Mouse (Mus musculus): ENCODE measurements around the gene Pnma5. TPM values are rescaled to one million over a fixed set of nuclear protein-coding genes. Genes with fewer than 3 reads are reported as not detected.

Gene Pnma5
- total RNA-seq (2023): 1 to 10 TPM; 2.1 to 2.7 TPM

DNA sequence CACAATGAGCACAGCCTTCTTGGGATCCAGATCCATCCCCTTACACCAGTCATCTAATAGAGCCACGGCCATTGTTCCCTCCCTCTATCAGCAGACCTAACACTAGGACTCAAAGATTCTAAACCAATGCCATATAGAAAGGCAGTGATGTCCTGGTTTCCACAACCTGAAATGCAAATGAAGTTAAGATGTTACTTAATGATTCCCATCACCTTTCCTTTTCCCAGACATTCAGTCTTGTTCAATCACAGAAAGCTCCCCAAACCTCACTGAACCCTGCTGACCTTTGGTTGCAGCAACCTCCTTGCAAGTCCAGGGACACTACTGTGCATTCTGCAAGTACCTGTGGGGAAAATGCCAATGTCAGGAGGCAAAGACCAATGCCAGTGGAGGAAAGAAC is at the start of gene Pnma5:
Pnma5 (minus strand) TSS at position 101 of the 400 bp plus-strand sequence.

GRCm38 (mm10) chrX:73082267-73083055 is 45.6 kb upstream of the Pnma5 start, which contains the start of gene Xlr4a:
TSS of gene Xlr4a (minus strand) at chrX:73082478.

GRCm38 (mm10) chrX:73064415-73064793 is 27.5 kb upstream of the Pnma5 start, which contains the start of gene Pnma3:
TSS of gene Pnma3 (plus strand) at chrX:73064787.

DNA sequence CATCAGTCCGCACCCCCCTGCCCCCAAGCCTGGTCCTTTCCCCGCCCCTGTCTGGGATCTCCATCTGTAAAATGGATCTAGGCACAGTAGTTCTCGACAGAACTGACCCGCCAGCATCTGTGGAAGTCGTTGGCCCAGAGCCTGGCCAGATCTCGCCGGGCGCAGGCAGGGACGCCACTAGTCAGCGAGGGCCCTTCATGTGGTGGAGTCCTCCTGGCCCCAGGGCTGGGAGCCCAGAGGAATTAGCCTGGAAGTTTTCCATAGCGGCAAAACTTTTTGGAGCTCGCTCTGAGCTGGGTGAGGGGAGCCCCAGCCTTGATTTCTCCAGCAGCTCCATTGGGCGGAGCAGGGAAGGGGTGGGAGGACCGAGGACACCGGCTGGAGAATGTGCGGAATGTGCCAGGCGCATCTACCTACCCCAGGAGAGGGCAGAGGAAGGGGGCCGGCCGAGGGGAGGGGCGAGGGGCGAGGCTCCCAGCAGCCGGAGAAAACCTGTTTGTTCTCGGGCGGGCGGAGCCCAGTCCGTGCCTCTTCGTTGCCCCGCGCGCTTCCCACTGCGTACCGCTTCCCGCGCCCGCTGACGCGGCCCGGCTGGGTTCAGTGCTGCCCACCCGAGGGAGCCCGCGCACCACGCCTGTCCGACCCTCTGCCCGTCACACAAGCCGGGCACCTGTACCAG is 49.9 kb downstream of the Pnma5 start, which contains the start of gene Zfp185:
Zfp185 (plus strand) TSS at position 499 of the 679 bp plus-strand sequence.

Other genes with a start within 250 kb of the Pnma5 start
- gene Gabrq, start 211.9 kb downstream of the Pnma5 start, total RNA-seq (2023): not detected
- 10 to 100 TPM; 39.0 to 41.0 TPM for gene Cetn2, start 118.7 kb downstream of the Pnma5 start, total RNA-seq (2023)
- 10 to 100 TPM; 13.8 to 15.8 TPM for gene Nsdhl, start 118.5 kb downstream of the Pnma5 start, total RNA-seq (2023)
- gene Zfp185, start 49.8 kb downstream of the Pnma5 start, total RNA-seq (2023): under 1 TPM in 1 of 2 experiments, not detected in 1; 0.35 TPM
- gene Pnma3, start 27.7 kb upstream of the Pnma5 start, total RNA-seq (2023): not detected
- gene Xlr4a, start 45.4 kb upstream of the Pnma5 start, total RNA-seq (2023): 10 to 100 TPM; 53.0 to 54.4 TPM
- gene Xlr3a, start 60.0 kb upstream of the Pnma5 start, total RNA-seq (2023): 1 to 10 TPM in 1 of 2 experiments, not detected in 1; 1.1 TPM
- not detected for gene Gm14685, start 79.9 kb upstream of the Pnma5 start, total RNA-seq (2023)
- not detected for gene Xlr5b, start 111.7 kb upstream of the Pnma5 start, total RNA-seq (2023)
- gene DXBay18, start 112.3 kb upstream of the Pnma5 start, total RNA-seq (2023): under 1 TPM in 1 of 2 experiments, not detected in 1; 0.74 TPM
- not detected for gene Spin2d, start 139.9 kb upstream of the Pnma5 start, total RNA-seq (2023)
- 10 to 100 TPM; 11.0 to 16.1 TPM for gene Xlr3b, start 155.1 kb upstream of the Pnma5 start, total RNA-seq (2023)
- gene Xlr4b, start 177.2 kb upstream of the Pnma5 start, total RNA-seq (2023): 100 to 1,000 TPM; 100 to 102 TPM
- 10 to 100 TPM; 16.0 to 17.0 TPM for gene F8a, start 191.2 kb upstream of the Pnma5 start, total RNA-seq (2023)
- gene Xlr4c, start 206.0 kb upstream of the Pnma5 start, total RNA-seq (2023): 10 to 100 TPM; 51.9 to 63.0 TPM
- not detected for gene Xlr3c, start 228.3 kb upstream of the Pnma5 start, total RNA-seq (2023)